Mouse (Mus musculus): ENCODE results near the gene Ugt1a5. TPM values are rescaled to one million over a fixed set of nuclear protein-coding genes. Genes with fewer than 3 reads are reported as not detected.

Gene Ugt1a5
- total and polyA plus RNA-seq, 2 experiments from 2014 or later = 0.26 TPM; not detected in 1

DNA sequence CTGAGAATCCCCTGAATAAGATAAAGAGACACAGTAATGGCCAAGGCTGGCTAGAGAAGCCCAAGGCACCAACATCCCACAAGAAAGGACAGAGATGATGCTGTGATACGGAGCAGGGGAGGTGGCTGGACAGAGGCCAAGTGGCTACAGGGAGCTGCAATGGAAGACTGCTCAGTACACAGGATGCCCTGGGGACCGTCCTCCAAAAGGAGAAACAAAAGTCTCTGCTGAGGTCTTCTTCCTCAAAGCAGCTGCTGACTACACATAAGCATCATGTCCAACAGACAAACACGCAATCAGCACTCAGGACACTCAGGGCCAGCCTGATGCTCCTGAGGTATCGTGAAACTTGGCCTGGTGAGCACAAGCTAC lies 99.0 kb downstream of the Ugt1a5 start:
- H3K4me1 ChIP-seq (ENCODE audit: insufficient read depth, low read length) = no peaks in the 10 kb centered on the region
- no peaks in the 10 kb centered on the region for H3K9me3 ChIP-seq (ENCODE audit: low read length)
- no peak for ATAC-seq
- no peak overlapping the region for H3K9ac ChIP-seq (replicated peaks; ENCODE audit: low read length)
- WGBS = 75% methylated on average over 4 of the region's 4 CpGs
- no peak for TF ChIP-seq CTCF (IDR thresholded peaks at IDR 0.05; ENCODE audit: low read depth)
- H3K4me2 ChIP-seq (ENCODE audit: low read depth, low read length) = no peak overlapping the region
- H3K27ac ChIP-seq = no peak overlapping the region
- H3K4me3 ChIP-seq (ENCODE audit: low read length) = no peak overlapping the region
- no peak for DNase-seq (ENCODE audit: low spot score)
- no peaks in the 10 kb centered on the region for H3K27me3 ChIP-seq (ENCODE audit: insufficient read depth, low read length)
- peaks cover 92% of the 10 kb centered on the region for H3K36me3 ChIP-seq (ENCODE audit: insufficient read depth, low read length)

DNA sequence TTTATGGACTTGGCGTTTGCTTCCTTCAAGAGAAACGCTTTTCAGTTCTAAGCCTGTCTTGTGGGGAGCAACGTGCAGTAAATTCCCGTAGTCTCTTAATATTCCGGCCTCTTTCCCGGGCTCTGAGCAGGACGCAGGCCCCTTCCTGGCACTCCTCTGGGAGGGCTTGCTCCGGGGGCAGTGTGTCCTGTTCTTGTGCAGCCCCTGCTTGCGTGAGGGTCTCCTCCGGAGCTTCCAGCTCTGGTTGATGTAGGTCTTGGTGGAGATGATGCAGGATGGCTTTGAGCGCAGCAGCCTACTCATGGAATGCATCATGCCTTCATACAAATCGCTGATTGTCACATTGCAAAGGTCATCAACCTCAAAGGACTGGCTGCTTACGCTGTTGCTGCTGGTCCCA lies 100.3 kb downstream of the Ugt1a5 start:
- TF ChIP-seq CTCF (IDR thresholded peaks at IDR 0.05; ENCODE audit: low read depth) = no peak
- Histone ChIP-seq H3K4me1 (ENCODE audit: insufficient read depth, low read length) (no peaks in the 10 kb centered on the region), H3K27ac (no peak overlapping the region), H3K9ac (replicated peaks; ENCODE audit: low read length) (no peak overlapping the region), H3K36me3 (ENCODE audit: insufficient read depth, low read length) (peaks cover 87% of the 10 kb centered on the region), H3K27me3 (ENCODE audit: insufficient read depth, low read length) (no peaks in the 10 kb centered on the region), H3K9me3 (ENCODE audit: low read length) (no peaks in the 10 kb centered on the region), H3K4me2 (ENCODE audit: low read depth, low read length) (no peak overlapping the region), H3K4me3 (ENCODE audit: low read length) (no peak overlapping the region)
- ATAC-seq (no peak), DNase-seq (ENCODE audit: low spot score) (no peak)
- 89% methylated on average over 13 of the region's 13 CpGs for WGBS

DNA sequence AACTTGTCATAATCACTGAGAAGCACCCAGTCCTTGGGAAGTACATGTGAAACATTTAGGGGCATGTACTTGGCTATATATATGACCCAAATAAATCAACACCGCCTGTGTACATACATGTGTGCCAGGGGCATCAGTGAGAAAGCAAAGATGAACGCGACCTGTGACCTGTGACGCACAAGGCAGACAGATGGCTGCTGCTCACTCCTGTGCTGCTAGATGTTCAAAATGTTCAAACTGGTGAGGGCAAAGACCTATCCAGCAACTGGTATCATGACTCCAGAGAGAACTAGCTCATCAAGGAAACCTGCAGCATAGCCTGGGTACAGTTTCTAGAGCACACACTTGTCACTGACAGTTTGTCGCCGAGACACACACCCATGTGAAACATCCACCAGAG lies 101.7 kb downstream of the Ugt1a5 start:
- DNase-seq (ENCODE audit: low spot score) (no peak), ATAC-seq (no peak)
- H3K27ac ChIP-seq = no peak overlapping the region
- H3K9me3 ChIP-seq (ENCODE audit: low read length) = no peaks in the 10 kb centered on the region
- 94% methylated on average over 6 of the region's 6 CpGs for WGBS
- no peaks in the 10 kb centered on the region for H3K27me3 ChIP-seq (ENCODE audit: insufficient read depth, low read length)
- no peaks in the 10 kb centered on the region for H3K4me1 ChIP-seq (ENCODE audit: insufficient read depth, low read length)
- H3K36me3 ChIP-seq (ENCODE audit: insufficient read depth, low read length) = peaks cover 76% of the 10 kb centered on the region
- H3K4me2 ChIP-seq (ENCODE audit: low read depth, low read length) = no peak overlapping the region
- no peak overlapping the region for H3K4me3 ChIP-seq (ENCODE audit: low read length)
- no peak overlapping the region for H3K9ac ChIP-seq (replicated peaks; ENCODE audit: low read length)
- no peak for TF ChIP-seq CTCF (IDR thresholded peaks at IDR 0.05; ENCODE audit: low read depth)

DNA sequence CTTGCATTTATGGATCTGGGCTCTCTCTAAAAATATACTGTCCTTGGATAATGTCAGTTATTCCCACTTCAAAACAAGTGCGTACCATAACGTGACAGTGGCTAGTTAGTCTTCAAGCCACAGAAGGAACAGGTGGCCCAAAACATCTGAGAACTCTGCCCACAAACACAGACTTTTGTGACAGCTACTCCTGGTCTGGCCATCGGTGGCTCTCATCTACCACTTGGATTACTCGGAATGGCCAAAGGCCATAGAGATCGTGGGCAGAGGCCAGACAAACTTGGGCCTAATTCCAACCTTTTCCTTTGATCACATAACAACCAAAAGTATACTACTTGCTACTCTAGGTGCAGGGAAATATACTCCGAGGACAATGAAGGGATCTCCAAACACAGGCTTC lies 102.3 kb downstream of the Ugt1a5 start:
- H3K36me3 ChIP-seq (ENCODE audit: insufficient read depth, low read length) = peaks cover 76% of the 10 kb centered on the region
- no peak overlapping the region for H3K9ac ChIP-seq (replicated peaks; ENCODE audit: low read length)
- no peak for DNase-seq (ENCODE audit: low spot score)
- H3K9me3 ChIP-seq (ENCODE audit: low read length) = no peaks in the 10 kb centered on the region
- no peaks in the 10 kb centered on the region for H3K27me3 ChIP-seq (ENCODE audit: insufficient read depth, low read length)
- no peak for TF ChIP-seq CTCF (IDR thresholded peaks at IDR 0.05; ENCODE audit: low read depth)
- no peak overlapping the region for H3K4me2 ChIP-seq (ENCODE audit: low read depth, low read length)
- no peak overlapping the region for H3K4me3 ChIP-seq (ENCODE audit: low read length)
- H3K4me1 ChIP-seq (ENCODE audit: insufficient read depth, low read length) = no peaks in the 10 kb centered on the region
- ATAC-seq = no peak
- WGBS = 85% methylated on average over 6 of the region's 6 CpGs
- H3K27ac ChIP-seq = no peak overlapping the region

Other genes starting within 250 kb of the Ugt1a5 start
- 12.0 and 18.2 TPM in 2 replicates for gene Usp40, start 157.5 kb upstream of the Ugt1a5 start, total RNA-seq (2014; rRNA removed)
- gene Usp40, start 157.5 kb upstream of the Ugt1a5 start, polyA plus RNA-seq (2015; fragmentation: Nextera tagmentation; extraction: Ambion mirVana) = 9.2 and 11.5 TPM in 2 replicates
- not detected in 2 replicates for gene Ugt1a10, start 110.6 kb upstream of the Ugt1a5 start, total RNA-seq (2014; rRNA removed)
- gene Ugt1a10, start 110.6 kb upstream of the Ugt1a5 start, polyA plus RNA-seq (2015; fragmentation: Nextera tagmentation; extraction: Ambion mirVana) = not detected in 2 replicates
- not detected in 2 replicates for gene Ugt1a9, start 95.2 kb upstream of the Ugt1a5 start, total RNA-seq (2014; rRNA removed)
- not detected in 2 replicates for gene Ugt1a9, start 95.2 kb upstream of the Ugt1a5 start, polyA plus RNA-seq (2015; fragmentation: Nextera tagmentation; extraction: Ambion mirVana)
- gene Ugt1a8, start 78.2 kb upstream of the Ugt1a5 start, total RNA-seq (2014; rRNA removed) = not detected in 2 replicates
- gene Ugt1a8, start 78.2 kb upstream of the Ugt1a5 start, polyA plus RNA-seq (2015; fragmentation: Nextera tagmentation; extraction: Ambion mirVana) = not detected in 2 replicates
- 1.0 and 1.3 TPM in 2 replicates for gene Ugt1a7c, start 71.0 kb upstream of the Ugt1a5 start, total RNA-seq (2014; rRNA removed)
- gene Ugt1a7c, start 71.0 kb upstream of the Ugt1a5 start, polyA plus RNA-seq (2015; fragmentation: Nextera tagmentation; extraction: Ambion mirVana) = 1.3 and 2.1 TPM in 2 replicates
- 0.32 and 3.0 TPM in 2 replicates for gene Ugt1a6b, start 62.8 kb upstream of the Ugt1a5 start, total RNA-seq (2014; rRNA removed)
- gene Ugt1a6b, start 62.8 kb upstream of the Ugt1a5 start, polyA plus RNA-seq (2015; fragmentation: Nextera tagmentation; extraction: Ambion mirVana) = 3.4 and 3.8 TPM in 2 replicates
- 5.0 and 5.5 TPM in 2 replicates for gene Ugt1a6a, start 31.2 kb upstream of the Ugt1a5 start, total RNA-seq (2014; rRNA removed)
- 6.3 and 7.6 TPM in 2 replicates for gene Ugt1a6a, start 31.2 kb upstream of the Ugt1a5 start, polyA plus RNA-seq (2015; fragmentation: Nextera tagmentation; extraction: Ambion mirVana)
- not detected in 2 replicates for gene Ugt1a2, start 34.6 kb downstream of the Ugt1a5 start, total RNA-seq (2014; rRNA removed)
- gene Ugt1a2, start 34.6 kb downstream of the Ugt1a5 start, polyA plus RNA-seq (2015; fragmentation: Nextera tagmentation; extraction: Ambion mirVana) = not detected in 2 replicates
- gene Dnajb3, start 39.8 kb downstream of the Ugt1a5 start, total RNA-seq (2014; rRNA removed) = 4.7 and 7.5 TPM in 2 replicates
- gene Dnajb3, start 39.8 kb downstream of the Ugt1a5 start, polyA plus RNA-seq (2015; fragmentation: Nextera tagmentation; extraction: Ambion mirVana) = 8.6 and 11.7 TPM in 2 replicates
- gene Ugt1a1, start 45.9 kb downstream of the Ugt1a5 start, total RNA-seq (2014; rRNA removed) = 0.42 TPM in 1 of 2 replicates, not detected in the other
- gene Ugt1a1, start 45.9 kb downstream of the Ugt1a5 start, polyA plus RNA-seq (2015; fragmentation: Nextera tagmentation; extraction: Ambion mirVana) = 0.09 TPM in 1 of 2 replicates, not detected in the other
- gene Mroh2a, start 61.0 kb downstream of the Ugt1a5 start, total RNA-seq (2014; rRNA removed) = 0.16 TPM in 1 of 2 replicates, not detected in the other
- 0.23 and 0.55 TPM in 2 replicates for gene Mroh2a, start 61.0 kb downstream of the Ugt1a5 start, polyA plus RNA-seq (2015; fragmentation: Nextera tagmentation; extraction: Ambion mirVana)
- gene Hjurp, start 111.6 kb downstream of the Ugt1a5 start, total RNA-seq (2014; rRNA removed) = 82.8 and 86.3 TPM in 2 replicates
- 47.2 and 47.7 TPM in 2 replicates for gene Hjurp, start 111.6 kb downstream of the Ugt1a5 start, polyA plus RNA-seq (2015; fragmentation: Nextera tagmentation; extraction: Ambion mirVana)
- 0.05 and 0.14 TPM in 2 replicates for gene Trpm8, start 111.6 kb downstream of the Ugt1a5 start, total RNA-seq (2014; rRNA removed)
- 0.11 and 0.15 TPM in 2 replicates for gene Trpm8, start 111.6 kb downstream of the Ugt1a5 start, polyA plus RNA-seq (2015; fragmentation: Nextera tagmentation; extraction: Ambion mirVana)
- gene Spp2, start 240.9 kb downstream of the Ugt1a5 start, total RNA-seq (2014; rRNA removed) = not detected in 2 replicates
- 0.26 and 0.48 TPM in 2 replicates for gene Spp2, start 240.9 kb downstream of the Ugt1a5 start, polyA plus RNA-seq (2015; fragmentation: Nextera tagmentation; extraction: Ambion mirVana)